32 mouse cellular contexts compared by ENCODE assay signal in genomic region chr11:20524435-20524834, GRCm38 (mm10).
"Had no signal": no experiment of that assay in that cellular context is flagged by ENCODE, and none has a peak within 500 bp of the region (broad histone marks: within the 10 kb centered on the region; RNA-seq: fewer than 3 reads in every experiment).

No protein-coding gene starts in this region.

- H3K9ac ChIP-seq: heart, embryonic 12.5 days; heart, embryonic 13.5 days; heart, embryonic 15.5 days; hindbrain, embryonic 12.5 days; hindbrain, embryonic 13.5 days; hindbrain, embryonic 14.5 days; hindbrain, embryonic 15.5 days; kidney, embryonic 15.5 days had no signal

- H3K4me1 ChIP-seq: heart, embryonic 10.5 days; heart, embryonic 12.5 days; heart, embryonic 13.5 days; heart, embryonic 15.5 days; hindbrain, embryonic 10.5 days; hindbrain, embryonic 12.5 days; hindbrain, embryonic 13.5 days; hindbrain, embryonic 15.5 days had no signal

- H3K27me3 ChIP-seq: heart, embryonic 12.5 days; heart, embryonic 13.5 days; heart, embryonic 15.5 days; hindbrain, embryonic 12.5 days; hindbrain, embryonic 13.5 days; hindbrain, embryonic 15.5 days; kidney, embryonic 15.5 days had no signal

- H3K27ac ChIP-seq: heart, embryonic 10.5 days; heart, embryonic 13.5 days; heart, embryonic 15.5 days; hindbrain, embryonic 10.5 days; hindbrain, embryonic 12.5 days; hindbrain, embryonic 13.5 days; hindbrain, embryonic 14.5 days; hindbrain, embryonic 15.5 days; hindbrain, postnatal 0 days; kidney, embryonic 15.5 days; kidney, postnatal 0 days; layer of hippocampus, adult 2 months; left cerebral cortex, adult 2 months had no signal

- H3K4me3 ChIP-seq: heart, embryonic 10.5 days; heart, embryonic 12.5 days; heart, embryonic 13.5 days; heart, embryonic 15.5 days; hindbrain, embryonic 10.5 days; hindbrain, embryonic 12.5 days; hindbrain, embryonic 13.5 days; hindbrain, embryonic 15.5 days; kidney, embryonic 15.5 days; layer of hippocampus, adult 2 months; left cerebral cortex, adult 2 months had no signal

- H3K4me2 ChIP-seq: heart, embryonic 11.5 days; heart, embryonic 12.5 days; heart, embryonic 13.5 days; heart, embryonic 15.5 days; hindbrain, embryonic 12.5 days; hindbrain, embryonic 13.5 days; hindbrain, embryonic 14.5 days; hindbrain, embryonic 15.5 days; kidney, embryonic 15.5 days had no signal

- DNase-seq: heart, postnatal 10 days; heart, postnatal 14 days; heart, postnatal 36 days; heart, postnatal 4 days; kidney, adult 11 months; kidney, adult 18-20 months; kidney, adult 2 months; kidney, adult 8-10 months; kidney, adult 9 months; kidney, postnatal 10 days; kidney, postnatal 14 days; kidney, postnatal 25 days; kidney, postnatal 36 days; kidney, postnatal 4 days; layer of hippocampus, postnatal 36 days had no signal

- ATAC-seq: hindbrain, embryonic 16.5 days; hindbrain, postnatal 0 days; inflammation-experienced regulatory T-cells, adult 6 months had no signal

- H3K9me3 ChIP-seq: heart, embryonic 10.5 days; heart, embryonic 12.5 days; heart, embryonic 13.5 days; heart, embryonic 15.5 days; hindbrain, embryonic 10.5 days; hindbrain, embryonic 12.5 days; hindbrain, embryonic 13.5 days; hindbrain, embryonic 15.5 days; kidney, embryonic 15.5 days had no signal

- H3K36me3 ChIP-seq: heart, embryonic 10.5 days; heart, embryonic 12.5 days; heart, embryonic 13.5 days; heart, embryonic 15.5 days; hindbrain, embryonic 10.5 days; hindbrain, embryonic 12.5 days; hindbrain, embryonic 13.5 days; hindbrain, embryonic 15.5 days; kidney, embryonic 15.5 days had no signal
